Mouse (Mus musculus): ENCODE measurements around the gene Llgl2. TPM values are rescaled to one million over a fixed set of nuclear protein-coding genes. Genes with fewer than 3 reads are reported as not detected.
"Not testable (repeated sequence)": the region's sequence is repeated elsewhere in the genome, so short reads cannot be mapped to it uniquely, and the experiment has no call there.

Llgl2 gene
- total RNA-seq, 2 experiments from 2014 or later = 4.0 to 12.7 TPM

DNA sequence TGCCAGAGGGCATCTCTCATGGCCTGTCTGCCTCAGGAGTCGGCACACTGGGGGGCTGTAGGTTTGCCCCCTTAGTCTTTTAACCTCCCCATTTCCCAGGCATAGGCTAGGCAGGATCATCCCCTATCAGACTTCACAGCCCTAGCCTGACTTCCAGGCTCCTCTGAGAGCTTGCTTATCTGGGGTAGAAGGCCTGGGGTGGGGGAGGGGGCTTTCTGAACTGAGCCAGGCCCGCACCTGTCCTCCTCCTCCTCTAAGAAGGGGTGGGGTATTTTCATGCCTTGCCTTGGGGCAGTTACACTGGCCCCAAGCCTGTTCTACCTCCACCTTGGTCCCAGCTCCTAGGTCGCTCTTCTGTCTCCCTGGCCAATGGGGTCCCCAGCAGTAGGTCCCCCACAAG is 7.7 kb downstream of the Llgl2 start:
- 0 out of 2 replicates have a peak, but pooled peaks have one; percentile 29 for ATAC-seq (replicated peaks; ENCODE audit: low FRiP score, low TSS enrichment, poor library complexity, severe bottlenecking)

DNA sequence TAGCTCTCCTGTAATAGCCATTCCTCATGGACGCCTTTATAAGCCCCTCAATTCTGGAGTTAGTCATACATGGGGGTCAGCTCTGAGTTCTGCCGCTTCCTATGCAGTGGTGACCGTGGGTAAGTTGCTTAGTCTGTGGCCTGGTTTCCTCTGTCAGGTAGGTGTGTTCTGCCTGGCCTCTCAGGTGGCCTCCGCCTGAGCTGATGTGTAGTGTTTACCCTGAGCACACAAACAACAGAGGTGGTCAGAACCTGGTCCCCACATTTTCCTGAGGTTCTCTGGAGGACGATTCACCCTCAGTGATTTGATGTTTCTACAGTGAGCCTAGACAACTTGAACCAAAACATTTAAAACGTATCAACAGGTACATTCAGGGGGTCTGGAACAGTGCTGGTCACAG is 8.2 kb downstream of the Llgl2 start:
- no peak for ATAC-seq (replicated peaks; ENCODE audit: low FRiP score, low TSS enrichment, poor library complexity, severe bottlenecking)

DNA sequence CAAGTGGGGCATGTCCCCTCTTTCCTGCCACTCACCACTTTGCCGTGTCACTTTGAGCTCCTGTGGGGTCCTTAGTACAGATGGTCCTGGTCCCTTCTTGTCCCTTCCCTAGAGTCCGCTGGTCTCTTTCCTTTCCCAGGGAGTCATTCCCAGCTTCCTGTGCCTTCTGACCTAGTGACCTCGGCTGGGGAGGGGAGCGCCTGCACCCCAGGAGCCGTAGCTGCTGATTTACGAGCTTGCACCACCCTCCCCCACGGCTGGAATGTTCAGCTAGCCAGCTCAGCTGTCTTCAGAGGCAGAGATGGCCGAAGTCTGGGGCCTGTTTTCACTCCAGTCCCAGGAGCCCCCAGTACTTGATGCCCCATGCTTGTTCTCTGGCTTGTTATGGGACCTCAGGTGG is 8.7 kb downstream of the Llgl2 start:
- no peak for ATAC-seq (replicated peaks; ENCODE audit: low FRiP score, low TSS enrichment, poor library complexity, severe bottlenecking)

DNA sequence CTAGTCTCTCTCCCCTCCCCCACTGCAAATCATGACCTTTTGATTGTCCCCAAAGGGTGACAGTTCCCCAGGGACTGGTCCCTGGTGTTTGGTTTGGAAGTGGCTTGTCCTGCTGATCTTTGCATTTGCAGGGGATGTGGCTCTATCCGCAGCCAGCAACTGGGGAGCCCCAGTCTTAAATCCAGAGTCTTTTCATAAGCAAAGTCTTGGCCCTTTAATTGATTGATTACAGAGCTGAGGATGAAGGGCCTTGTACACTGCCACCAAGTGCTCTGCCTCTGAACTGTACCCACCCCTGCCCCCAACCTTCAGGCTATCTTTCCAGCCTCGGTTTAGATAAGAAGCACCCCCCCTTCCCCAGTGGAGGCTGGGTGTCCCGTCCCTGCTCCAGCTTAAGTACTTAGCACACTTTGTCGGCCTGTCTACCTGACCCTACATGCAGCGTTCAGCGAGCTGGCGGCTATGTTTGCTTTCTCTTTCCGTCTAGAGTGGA is 9.2 kb downstream of the Llgl2 start:
- ATAC-seq (replicated peaks; ENCODE audit: low FRiP score, low TSS enrichment, poor library complexity, severe bottlenecking) = no peak

DNA sequence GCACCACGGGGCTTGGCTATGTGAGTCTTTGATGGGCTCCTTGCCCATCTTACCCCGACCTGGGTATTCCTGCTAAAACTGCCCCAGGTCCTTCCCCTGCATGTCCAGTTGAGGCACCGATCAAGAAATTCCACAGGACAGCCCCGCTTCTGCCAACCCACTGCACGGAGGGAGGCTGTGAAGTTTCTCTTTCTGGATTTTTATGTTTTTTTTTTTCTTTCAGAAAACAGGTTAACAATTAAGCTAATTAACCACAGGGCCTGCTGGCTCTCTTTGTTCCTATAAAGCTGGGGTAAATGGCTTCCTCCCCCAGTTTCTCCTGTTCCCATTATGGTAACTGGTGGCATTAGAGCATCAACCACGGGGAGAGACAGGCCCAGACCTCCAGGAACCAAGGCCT is 10.2 kb downstream of the Llgl2 start:
- no peak for ATAC-seq (replicated peaks; ENCODE audit: low FRiP score, low TSS enrichment, poor library complexity, severe bottlenecking)

DNA sequence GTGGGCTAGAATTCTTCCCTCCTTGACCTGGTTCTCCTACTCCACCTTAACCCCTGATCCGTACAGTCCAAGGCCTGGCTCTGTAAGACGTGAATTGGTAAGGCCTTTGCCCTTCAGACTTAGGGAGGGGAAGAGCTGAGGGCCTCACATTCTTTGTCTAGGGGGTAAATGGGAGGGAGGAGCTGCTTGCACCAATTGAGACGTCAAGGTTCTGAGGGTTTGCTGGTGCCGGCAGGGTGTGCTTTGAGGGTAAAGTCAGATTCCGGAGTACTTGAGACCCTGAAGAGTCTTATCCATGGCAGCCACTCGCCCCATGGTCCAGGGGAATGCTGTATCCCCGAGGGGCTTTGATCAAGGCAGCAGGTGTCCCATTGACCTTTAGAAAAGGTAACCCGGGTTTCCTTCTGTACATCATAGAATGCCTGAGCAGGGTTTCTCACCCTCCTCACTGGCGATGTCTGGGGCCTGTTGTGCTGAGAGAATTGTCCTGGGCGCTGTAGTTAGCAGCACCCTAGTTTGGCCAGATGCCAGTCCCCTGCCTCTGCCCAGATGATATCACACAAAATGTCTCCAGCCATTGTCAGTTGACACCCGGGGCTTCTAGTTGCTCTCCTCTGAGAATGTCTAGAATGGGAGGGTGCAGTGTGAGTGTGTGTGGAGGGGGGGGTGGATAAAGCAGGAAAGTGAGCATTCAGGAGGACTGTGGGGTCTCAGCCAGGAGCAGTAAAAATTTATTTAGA is 13.0 kb downstream of the Llgl2 start:
- peak; percentile 28 for ATAC-seq (replicated peaks; ENCODE audit: low FRiP score, low TSS enrichment, poor library complexity, severe bottlenecking)

DNA sequence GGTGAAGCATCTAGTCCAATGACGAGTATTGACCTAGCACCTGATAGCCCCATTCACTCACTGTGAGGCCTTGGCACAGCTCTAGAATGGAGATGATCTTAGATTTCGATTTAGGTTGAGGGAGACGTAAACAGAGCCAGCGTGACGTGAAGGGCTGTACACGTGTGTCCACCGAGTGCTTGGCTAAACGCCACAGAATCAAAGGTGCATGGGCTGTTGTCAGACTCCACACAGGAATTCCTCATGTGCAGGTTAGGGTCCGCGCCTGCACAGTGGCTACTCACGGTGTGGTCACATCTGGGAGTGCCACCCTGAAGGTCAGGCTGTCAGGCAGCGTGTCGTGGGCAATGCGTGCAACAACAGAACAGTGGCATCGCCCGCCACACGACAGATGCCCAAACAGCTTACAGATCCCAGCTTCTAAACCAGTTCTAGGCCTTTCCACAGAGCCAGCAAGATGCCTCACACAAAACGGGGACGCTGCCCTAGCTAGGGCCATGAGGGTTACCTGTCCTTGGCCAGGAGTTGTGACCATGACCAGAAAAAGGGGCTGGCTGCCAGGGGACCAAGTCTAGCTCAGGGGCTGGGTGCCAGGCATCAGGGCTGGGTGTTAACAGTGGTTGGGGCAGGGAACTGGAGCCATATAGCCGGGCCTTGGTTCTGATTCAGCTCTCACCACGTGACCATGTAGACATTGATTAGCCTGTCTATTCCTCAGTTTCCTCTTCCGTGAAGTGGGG is 13.9 kb downstream of the Llgl2 start:
- no peak for ATAC-seq (replicated peaks; ENCODE audit: low FRiP score, low TSS enrichment, poor library complexity, severe bottlenecking)

DNA sequence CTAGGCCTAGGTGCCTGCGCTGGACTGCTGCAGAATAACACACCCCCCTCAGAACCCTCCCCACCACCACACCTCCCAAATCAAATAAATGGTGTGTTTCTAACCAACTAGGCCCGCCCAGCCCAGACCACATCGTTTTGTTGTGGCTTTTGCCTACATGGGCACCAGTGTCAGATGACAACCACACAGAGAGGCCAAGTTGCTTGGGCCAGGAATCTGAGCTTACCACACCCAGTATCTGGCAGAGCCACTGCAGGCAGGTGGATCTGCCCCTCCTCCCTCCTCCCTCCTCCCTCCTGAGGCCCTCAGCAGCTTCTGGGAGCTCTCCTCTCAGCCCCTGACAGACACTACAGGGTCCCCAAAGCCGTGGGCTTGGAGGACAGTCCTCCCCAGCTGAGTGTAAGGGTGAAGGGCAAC is 15.1 kb downstream of the Llgl2 start:
- peak; percentile 58 for ATAC-seq (replicated peaks; ENCODE audit: low FRiP score, low TSS enrichment, poor library complexity, severe bottlenecking)

DNA sequence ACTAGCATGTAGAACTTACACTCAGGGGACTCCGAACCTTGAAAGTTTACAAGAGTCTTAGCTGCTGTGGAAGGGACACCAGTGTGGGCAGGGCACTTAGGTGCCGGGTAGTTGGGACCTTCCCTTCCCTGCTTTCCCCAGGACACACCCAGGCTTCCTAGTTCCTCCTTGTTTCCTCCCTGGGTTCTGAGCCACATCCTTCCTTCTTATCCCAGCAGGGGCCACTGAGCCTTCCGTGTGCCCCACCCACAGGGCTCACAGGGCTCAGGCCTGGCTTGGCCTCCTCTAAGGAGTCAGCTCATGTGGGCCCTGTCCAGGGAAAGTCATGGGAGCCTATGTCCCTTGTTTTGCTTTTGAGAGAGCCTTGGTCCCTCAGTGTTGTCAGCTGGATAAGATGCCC is 15.9 kb downstream of the Llgl2 start:
- no peak for ATAC-seq (replicated peaks; ENCODE audit: low FRiP score, low TSS enrichment, poor library complexity, severe bottlenecking)

DNA sequence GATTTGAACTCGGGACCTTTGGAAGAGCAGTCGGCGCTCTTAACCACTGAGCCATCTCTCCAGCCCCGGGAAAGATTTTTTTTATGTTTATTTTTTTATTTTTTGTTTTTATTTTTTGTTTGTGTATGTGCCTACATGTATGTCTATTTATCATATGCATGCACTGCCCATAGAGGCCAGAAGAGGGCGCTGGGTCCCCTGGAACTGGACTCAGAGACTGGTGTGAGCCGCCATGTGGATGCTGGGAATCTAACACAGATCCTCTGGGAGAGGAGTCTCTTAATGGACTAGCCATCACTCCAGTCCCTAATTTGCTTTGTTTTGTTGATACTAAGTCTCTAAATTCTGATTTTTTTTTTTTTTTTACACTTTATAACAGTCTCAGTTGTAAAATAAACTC is 17.2 kb downstream of the Llgl2 start:
- no peak for ATAC-seq (replicated peaks; ENCODE audit: low FRiP score, low TSS enrichment, poor library complexity, severe bottlenecking)

DNA sequence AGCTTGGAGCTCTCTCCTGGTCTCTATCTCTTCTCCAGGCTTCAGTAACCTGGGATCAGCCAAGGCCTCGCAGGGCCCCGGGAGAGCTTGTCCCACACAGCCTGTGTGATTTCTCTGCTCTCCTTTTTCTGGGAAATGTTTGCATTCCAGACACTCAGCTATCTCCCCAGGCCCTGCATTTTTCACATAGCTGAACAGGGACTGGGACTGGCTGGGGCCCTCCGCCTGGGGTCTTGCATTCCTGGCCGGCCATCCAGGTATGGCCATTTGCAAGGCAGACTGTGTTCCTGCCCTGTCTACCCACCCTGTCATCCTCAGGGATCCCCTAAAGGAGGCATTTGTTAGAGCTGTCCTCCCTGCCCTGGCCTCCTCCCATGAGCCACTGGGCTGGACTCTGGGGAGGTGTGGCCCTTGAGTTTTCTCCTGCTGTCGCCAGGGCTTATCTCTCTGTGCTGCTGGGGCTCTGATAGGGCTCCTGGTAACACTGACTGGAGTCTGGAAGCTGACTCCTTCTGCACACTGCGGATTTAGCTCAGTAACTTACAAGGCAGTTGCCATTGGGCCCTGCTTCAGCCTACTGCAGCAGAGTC is 18.2 kb downstream of the Llgl2 start:
- ATAC-seq (replicated peaks; ENCODE audit: low FRiP score, low TSS enrichment, poor library complexity, severe bottlenecking) = peak; percentile 92

DNA sequence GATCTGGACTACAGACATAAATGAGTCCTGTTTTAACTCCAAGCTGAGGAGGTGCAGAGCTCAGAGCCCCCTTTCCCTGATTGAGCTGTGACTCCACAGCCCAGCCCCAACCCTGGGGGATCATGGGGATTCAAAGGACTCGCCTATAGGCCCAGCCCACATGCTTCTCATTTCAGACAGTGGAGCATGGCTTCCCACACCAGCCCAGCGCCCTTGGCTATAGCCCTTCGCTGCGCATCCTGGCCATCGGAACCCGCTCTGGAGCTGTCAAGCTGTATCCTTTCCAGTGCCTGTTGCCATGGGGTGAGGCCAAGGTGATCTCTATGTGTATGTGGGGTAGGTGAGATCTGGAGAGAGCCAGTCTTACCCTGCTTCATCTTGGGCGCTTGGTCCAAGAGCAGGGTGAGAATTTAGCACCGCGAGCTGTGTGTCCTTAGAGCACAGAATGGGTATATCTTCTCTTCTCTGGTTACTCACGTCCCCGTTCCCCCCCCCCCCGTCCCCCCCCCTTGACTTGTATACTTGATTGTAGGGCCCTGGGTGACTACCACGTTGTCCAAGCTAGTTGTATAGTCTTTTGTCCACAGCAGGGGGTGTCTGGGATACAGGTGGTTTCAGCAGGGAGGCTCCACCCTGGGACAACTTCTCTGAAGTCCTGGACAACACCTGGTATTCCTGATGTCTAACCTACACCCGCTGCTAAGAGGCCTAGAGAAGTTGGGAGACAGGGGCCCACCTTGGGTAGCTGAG is 19.5 kb downstream of the Llgl2 start:
- ATAC-seq (replicated peaks; ENCODE audit: low FRiP score, low TSS enrichment, poor library complexity, severe bottlenecking) = no peak

DNA sequence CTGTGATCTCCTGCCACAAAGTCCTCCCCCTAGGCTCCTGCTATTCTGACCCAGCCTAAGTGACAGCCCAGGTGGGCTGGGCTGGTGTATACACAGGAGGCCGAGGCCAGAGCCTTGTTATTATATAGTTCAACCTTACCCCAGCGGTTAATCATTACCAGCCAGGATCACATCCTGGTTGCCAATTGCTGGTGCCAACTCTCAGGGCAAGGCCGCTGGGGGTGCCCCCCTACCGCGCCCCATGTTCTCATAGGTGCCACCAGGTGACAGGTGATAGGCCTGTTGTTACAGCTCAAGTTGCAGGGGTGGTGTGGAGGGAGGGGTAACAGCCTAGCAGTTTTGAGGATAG is 20.0 kb downstream of the Llgl2 start:
- ATAC-seq (replicated peaks; ENCODE audit: low FRiP score, low TSS enrichment, poor library complexity, severe bottlenecking) = no peak

DNA sequence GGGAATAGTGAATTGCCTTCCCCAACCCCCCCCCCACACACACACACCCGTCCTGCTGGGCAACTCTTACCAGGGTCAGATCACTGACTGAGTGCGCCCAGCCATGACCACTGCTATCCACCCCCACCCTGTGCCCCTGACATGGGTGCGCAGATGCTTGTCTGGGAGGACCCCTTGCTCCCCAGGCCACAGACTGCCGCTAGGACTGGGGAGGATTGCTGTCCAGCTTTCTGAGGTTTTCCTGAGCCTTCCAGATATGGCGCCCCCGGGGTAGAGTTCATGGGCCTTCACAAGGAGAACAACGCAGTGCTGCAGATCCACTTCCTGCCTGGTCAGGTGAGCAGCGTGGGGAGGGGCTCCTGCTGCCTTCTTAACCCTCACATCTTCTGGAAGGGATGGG is 20.4 kb downstream of the Llgl2 start:
- ATAC-seq (replicated peaks; ENCODE audit: low FRiP score, low TSS enrichment, poor library complexity, severe bottlenecking) = no peak

DNA sequence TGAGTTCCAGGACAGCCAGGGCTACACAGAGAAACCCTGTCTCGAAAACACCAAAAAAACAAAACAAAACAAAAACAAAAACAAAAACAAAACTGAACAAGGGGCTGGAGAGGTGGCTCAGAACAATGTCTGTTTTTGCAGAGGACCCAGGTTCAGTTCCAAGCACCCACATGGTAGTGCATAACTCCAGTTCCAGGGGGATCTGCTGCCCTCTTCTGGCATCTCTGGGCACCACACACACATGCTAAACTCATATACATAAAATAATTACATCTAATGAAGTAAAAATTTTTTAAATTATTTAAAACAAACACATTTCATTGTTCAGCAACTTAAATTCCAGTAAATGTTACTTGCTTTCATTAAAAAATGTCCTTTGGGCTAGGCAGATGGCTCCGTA is 22.0 kb downstream of the Llgl2 start:
- ATAC-seq (replicated peaks; ENCODE audit: low FRiP score, low TSS enrichment, poor library complexity, severe bottlenecking) = no peak

DNA sequence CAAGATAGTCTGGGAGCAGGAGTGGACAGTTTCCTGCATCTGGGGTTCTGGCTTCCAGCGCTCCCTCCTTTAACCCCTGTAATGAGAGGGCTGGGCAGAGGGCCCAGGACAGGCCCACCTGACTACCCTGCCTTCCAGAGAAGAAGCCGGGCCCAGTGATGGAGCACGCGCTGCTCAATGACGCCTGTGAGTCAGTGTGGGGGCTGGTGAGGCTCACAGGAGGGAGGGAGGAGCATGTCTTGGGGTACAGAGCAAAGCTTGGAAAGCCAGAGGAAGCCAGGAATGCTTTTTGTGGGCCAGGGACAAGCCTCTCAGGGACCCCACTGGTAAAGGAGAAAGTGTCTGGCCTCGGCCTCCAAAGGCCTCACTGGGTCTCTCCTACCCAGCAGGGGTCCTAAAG is 30.8 kb downstream of the Llgl2 start:
- ATAC-seq (replicated peaks; ENCODE audit: low FRiP score, low TSS enrichment, poor library complexity, severe bottlenecking) = no peak

DNA sequence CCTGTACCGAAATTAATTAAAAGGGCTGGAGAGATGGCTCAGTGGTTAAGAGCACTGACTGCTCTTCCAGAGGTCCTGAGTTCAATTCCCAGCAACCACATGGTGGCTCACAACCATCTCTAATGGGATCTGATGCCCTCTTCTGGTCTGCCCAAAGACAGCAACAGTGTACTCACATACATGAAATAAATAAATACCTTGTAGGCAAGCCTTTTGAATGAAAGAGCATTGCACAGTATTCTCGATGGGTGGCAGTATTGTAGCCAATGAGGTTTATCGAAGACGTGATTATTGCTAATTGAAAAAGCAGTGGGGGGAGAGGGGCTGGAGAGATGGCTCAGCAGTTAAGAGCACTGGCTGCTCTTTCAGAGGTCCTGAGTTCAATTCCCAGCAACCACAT is 33.3 kb downstream of the Llgl2 start:
- ATAC-seq (replicated peaks; ENCODE audit: low FRiP score, low TSS enrichment, poor library complexity, severe bottlenecking) = not testable (repeated sequence)

DNA sequence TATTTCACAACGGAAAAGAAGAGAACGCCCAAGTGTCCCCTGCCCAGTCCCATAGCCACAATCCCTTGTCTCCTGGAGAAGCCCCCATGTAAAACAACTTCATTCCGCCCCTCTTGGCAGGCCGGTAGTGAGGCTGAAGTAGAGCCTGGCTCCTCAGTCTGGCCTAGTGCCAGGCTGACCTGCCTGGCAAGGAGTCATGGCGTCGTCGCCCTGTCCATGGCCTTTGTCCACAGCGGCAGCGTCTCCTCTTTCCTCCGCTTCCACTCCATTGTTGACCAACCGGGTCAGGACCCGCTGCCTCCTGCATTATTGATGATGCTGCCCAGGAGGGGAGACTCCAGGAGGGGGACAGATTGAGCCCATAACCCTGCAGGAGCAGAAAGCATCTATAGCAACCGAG is 34.1 kb downstream of the Llgl2 start:
- ATAC-seq (replicated peaks; ENCODE audit: low FRiP score, low TSS enrichment, poor library complexity, severe bottlenecking) = no peak

DNA sequence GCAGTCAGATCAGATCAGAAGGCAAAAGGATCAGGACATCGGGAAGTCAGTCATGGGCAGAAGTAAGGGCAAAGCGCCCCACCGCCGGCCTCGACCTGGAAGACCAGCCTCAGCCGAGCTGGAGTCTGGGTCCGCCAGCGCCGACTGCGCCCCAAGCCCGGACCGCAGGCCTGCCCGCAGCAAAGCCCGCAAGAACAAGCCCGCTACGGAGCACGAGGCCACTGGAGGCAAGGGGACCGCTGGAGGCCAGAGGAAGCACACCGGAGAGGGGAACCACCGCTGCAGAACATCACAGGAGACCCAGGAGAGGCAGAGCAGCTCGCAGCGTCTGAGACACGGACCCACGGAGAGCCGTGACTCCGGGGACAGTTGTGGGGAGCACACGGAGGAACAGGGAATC is 34.5 kb downstream of the Llgl2 start, which contains the start of gene Myo15b:
Gene Myo15b, plus strand, starts transcription at position 53 of the 400 bp plus-strand sequence.
- ATAC-seq (replicated peaks; ENCODE audit: low FRiP score, low TSS enrichment, poor library complexity, severe bottlenecking) = no peak
